Mouse (Mus musculus) urinary bladder, postnatal 10 days (tissue): ENCODE data around the gene Apol9b.

Source experiments
- DNase-seq: peaks from one replicate; pipeline ENCODE4 v3.0.0; 2022; ENCODE audit warnings: low spot score

Gene Apol9b

GRCm38 (mm10) chr15:77775186-77775963 lies 46.5 kb downstream of the Apol9b start:
- DNase-seq, result peak; percentile 63

GRCm38 (mm10) chr15:77782449-77783014 lies 53.7 kb downstream of the Apol9b start:
- no peak for DNase-seq

- DNase-seq, result no peak
Observed at GRCm38 (mm10) chr15:77784039-77784824, 55.4 kb downstream of the Apol9b start.

GRCm38 (mm10) chr15:77785807-77786206 lies 57.0 kb downstream of the Apol9b start:
- no peak for DNase-seq
